Mouse (Mus musculus) left cerebral cortex, adult 8-10 months (tissue): ENCODE results near the gene Als2. TPM values are rescaled to one million over a fixed set of nuclear protein-coding genes. Genes with fewer than 3 reads are reported as not detected.
A peak's percentile ranks its signal among the peaks of the same experiment; 100 is the strongest.

ENCODE experiments used
- DNase-seq, 2 experiments: peaks; one replicate each; pipeline ENCODE4 v3.0.0; 2022; ENCODE audit warnings: low spot score in 2 of 2
- total RNA-seq, 4 experiments: library from RNA; stranded (reverse); gene quantifications; 2 replicates each; pipeline ENCODE4 v1.2.4; 2022

Gene Als2
- 10 to 100 TPM; 30.2 to 36.6 (median 31.0) TPM for total RNA-seq

- peak; percentile 97 to 99 for DNase-seq
These were observed at the start of gene Als2 for GRCm38 (mm10) chr1:59236856-59237441. Gene Als2 (minus strand): TSS chr1:59237231.

GRCm38 (mm10) chr1:59286316-59286850 is 49.4 kb upstream of the Als2 start:
- DNase-seq: no peak

DNA sequence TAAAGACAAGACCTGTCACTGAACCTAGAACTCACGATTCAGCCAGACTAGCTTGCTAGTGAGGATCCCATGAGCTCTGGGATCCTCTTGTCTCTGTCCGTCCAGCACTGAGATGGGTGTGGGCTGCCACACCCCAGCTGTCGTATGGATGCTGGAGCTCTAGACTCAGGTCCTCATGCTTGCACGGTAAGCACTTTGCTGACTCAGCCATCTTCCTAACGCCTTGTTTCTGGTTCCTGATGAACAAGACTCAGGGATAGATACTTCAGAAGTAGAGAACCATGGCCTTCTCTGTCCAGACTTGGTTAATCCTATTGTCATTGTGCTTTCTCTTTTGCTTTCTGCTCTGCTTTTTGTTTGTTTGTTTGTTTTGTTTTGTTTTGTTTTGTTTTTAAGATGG is 48.8 kb upstream of the Als2 start:
- DNase-seq: no peak

DNA sequence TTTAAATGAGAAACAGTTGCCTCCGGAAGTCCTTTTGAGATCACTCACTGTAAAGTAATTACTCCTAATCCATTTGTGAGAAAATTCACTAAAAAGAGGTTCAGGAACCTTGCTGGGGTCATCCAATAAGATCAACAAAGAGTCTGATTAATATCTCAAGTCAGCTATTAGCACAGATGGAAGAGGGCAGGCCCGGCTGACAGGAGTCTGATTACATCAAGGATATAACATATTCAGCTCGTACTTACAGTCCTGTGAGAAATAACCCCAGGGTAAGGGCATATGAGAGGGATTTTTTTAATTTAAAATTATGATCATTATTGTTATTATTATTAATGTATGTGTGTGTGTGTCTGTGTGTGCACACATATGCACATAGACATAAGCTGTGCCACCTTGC is 35.2 kb upstream of the Als2 start:
- no peak for DNase-seq

- DNase-seq: peak in 1 of 2 experiments; percentile 8
These were observed 33.1 kb upstream of the Als2 start for GRCm38 (mm10) chr1:59269951-59270689.

DNA sequence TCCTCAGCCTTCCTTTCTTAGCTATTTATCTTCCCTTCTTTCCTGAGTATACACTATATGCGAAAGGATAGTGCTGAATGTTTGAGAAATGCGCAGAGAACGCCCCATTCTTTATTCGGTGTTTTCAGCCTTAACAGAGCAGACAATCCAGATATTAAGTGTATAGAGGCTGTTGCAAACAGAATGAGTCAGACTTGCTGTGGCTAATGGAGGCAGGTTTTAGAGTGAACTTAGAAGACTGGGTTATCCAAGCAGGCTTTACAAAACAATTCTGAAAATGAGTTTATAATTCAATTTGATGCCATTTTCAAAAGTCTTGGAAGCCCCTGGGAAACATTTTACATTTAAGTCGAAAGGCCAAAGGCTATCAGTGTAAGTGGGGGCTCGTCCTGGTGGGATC is 32.4 kb upstream of the Als2 start:
- DNase-seq: no peak

DNA sequence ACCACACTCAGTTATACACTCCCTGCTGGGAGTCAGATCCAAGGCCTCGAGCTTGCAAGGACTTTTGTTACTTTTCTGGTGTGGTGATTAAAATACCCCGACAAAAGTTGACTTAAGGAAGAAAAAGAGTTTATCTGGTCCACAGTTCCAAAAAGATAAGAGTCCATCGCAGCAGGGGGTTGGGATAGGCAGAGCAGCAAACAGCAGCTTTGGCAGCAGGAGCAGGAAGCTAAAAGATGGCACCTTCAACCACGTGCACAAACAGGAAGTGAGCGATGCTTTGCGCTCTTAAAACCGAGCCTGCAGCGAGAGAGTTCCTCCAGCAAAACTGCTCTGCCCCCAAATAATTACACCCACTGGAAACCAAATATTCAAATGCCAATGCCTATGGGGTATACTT is 31.9 kb upstream of the Als2 start:
- no peak for DNase-seq

DNA sequence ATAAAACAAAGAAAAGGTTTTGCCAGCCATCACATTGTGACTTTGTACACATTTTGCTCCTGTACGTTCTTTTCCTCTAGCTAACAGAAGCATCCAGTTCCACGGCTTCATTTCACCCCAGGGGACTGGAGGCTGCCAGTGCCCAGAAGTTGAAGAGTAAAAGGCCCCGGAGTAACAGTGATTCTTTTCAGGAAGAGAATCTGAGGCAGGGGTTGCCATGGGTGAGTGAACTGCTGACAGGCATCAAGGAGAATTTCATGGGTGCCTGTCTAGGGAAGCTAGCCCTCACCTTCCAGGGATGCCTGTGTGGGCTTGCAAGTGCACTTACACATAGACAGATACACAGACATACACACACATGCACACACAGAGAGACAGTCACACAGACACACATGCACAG is 20.7 kb upstream of the Als2 start:
- no peak for DNase-seq

DNA sequence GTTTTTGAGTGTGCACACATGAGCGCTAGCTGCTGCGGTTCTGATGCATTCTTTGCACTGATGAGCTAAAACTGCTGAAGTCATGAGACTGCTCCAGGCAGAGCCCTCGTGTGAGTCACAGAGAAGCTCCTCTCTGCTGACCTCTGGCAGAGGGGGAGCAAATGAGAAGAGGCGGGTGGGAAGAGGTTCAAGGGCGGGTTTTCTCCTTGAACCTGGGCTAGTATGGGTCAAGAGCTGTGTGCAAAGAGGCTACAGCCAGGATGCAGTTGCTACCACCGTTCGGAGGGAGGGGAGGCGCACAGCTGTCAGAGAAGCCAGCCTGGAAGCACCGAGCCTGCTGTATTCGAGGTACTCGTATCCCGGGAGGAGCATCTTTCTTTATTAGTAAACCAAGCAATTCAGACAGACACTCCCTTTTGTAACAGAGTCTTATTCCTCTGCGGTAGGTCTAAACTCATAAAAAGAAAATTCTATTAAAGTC is 19.8 kb upstream of the Als2 start, which contains the start of gene Cdk15:
Gene Cdk15 (plus strand): TSS at position 156 of the 481 bp plus-strand sequence.
- DNase-seq: no peak

GRCm38 (mm10) chr1:59253301-59253909 is 16.4 kb upstream of the Als2 start:
- no peak for DNase-seq

DNA sequence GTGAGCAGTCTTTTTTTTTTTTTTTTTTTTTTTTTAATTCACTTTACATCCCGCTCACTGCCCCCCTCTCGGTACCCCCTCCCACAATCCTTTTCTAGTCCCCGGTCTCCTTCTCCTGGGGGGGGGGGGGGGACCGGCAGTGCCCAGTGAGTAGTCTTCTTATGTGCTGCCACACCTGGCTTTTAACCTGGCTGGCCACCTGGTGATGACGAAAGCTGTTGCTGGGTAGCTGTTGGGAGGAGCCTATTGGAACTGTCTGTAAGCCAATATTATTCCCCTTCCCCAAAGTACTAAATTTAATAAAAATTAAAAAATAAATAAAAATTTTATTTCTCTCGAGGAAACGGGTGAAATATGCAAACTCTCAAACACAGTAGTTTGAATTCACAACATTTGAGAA is 15.7 kb upstream of the Als2 start:
- DNase-seq: no peak

GRCm38 (mm10) chr1:59247602-59248001 is 10.6 kb upstream of the Als2 start:
- no peak for DNase-seq

DNA sequence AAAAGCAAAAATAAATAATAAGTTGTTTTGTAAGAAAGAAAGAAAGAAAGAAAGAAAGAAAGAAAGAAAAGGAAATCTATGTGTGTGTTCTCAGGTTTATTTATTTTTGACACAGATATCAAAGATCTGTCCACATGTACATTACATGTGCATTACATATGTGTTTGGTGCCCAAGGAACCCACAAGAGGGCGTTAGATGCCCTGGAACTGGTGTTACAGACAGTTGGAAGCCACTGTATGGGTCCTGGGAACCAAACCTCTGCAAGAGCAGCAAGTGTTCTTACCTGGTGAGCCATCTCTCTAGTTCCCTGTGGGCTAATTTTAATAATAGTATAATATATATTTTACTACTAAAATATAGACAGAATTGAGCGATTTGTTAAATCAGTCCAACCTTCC is 6.7 kb upstream of the Als2 start:
- DNase-seq: no peak

DNA sequence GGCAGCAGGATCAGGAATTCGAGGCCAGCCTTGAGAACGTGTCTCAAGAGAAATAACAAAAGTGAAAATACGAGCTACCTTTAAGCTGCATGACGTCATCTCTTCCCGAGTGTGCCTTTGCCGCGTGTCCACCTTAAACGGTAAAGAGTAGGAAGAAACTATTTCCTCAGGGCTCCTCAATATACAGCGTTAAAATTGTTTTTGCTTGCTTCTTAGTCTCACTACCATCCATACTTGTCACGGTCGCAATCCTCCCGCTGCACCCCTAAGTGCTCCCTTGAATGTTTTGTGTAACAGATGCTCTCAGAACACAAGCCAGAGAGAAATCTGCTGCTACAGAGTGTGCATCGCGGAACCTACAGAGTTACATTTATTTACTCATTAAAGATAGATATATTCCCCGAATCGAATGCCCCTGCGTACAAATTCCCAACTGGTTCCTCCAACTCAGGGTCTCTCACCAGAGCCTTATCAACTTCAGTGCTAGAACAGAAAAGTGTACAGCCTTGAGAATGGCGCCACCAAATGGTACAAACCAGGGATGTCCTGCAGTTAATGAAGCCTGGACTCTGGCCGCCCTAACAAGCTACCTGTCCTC is 682 bp upstream of the Als2 start:
- peak; percentile 47 to 54 for DNase-seq

- DNase-seq: no peak
These were observed 7.8 kb downstream of the Als2 start for GRCm38 (mm10) chr1:59229187-59229586.

GRCm38 (mm10) chr1:59228552-59228951 is 8.5 kb downstream of the Als2 start:
- no peak for DNase-seq

DNA sequence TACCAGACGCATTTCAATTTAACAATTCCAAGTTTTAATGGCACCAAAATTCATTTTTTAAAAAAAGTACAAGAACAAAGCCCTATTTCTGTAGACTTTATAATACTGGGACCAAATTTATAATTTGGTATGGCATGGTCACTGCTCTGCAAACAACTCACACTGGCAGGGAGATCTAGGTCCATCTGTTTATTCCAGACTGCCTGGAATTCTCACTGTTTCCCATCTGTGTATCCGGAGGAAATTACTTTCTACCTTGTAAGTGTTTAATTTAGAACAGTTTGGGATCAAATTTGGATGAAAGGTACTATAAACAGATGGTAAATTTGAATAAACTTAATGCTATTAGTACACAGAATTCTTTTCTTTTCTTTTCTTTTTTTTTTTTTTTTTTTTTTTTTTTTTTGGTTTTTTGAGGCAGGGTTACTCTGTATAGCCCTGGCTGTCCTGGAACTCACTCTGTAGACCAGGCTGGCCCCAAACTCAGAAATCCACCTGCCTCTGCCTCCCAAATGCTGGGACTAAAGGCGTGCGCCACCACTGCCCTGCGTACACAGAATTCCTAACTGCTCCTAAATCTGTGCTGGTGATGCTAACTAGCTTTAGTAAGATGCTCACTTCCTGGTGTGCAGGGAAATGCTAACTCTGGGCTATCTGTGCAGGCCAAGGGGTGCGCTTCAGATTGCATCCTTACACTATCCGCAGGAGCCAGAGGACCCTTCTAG is 14.8 kb downstream of the Als2 start:
- no peak for DNase-seq

GRCm38 (mm10) chr1:59221591-59221990 is 15.4 kb downstream of the Als2 start:
- no peak for DNase-seq

DNA sequence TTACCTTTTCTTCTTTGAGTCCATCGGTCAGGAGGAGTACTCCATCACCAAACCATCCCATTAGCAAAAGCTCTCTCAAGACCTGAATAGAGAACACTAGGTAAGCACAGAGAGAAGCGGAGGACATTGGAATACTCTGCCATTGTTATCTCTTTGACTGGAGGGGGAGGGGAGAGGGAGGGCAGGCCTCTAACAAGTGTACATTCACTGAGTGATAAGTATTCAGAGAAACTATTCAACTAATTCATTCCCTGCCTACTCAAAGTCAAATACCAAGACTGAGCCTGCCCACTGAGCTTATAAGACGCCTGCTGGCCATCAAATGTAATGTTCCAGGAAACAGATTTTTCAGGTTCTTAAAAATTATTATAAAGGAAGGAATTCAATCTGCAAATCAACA is 16.7 kb downstream of the Als2 start:
- no peak for DNase-seq

DNA sequence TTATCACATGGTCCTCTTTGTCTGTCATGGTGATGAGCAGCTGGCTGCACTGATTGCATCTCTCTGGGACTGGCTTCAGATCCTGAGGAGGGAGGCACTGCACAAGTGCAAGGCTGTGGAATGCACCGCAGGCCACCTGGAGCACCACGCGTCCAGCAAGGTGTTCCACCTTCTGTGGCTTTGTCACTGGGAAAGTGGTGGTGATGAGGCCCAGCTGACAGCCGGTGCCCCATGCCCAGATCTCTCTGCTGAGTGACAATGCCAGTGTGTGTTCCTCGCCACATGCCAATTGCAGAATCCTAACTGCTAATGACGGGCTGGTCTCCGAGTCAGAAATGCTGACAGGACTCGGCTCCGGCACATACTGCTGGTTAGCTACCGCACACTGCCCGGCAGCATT is 21.6 kb downstream of the Als2 start:
- DNase-seq: no peak

DNA sequence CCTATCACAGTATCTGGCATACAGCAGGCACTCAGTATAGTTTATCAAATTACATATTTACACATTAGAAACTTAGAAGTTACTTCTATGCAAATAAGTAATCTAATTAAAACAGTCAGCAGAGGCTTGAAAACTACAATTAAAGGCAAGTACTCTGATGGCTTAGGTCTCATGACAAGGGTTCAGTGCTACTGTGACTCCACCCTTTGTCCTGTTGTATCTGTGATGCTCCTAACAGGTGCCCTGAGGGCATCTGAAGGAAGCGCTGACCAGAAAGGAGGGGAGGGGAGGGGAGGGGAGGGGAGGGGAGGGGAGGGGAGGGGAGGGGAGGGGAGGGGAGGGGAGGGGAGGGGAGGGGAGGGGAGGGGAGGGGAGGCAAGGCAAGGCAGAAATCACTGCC is 24.1 kb downstream of the Als2 start:
- DNase-seq: no peak
